Mouse (Mus musculus): ENCODE measurements around the gene Nr1i3. TPM values are rescaled to one million over a fixed set of nuclear protein-coding genes. Genes with fewer than 3 reads are reported as not detected.

Gene Nr1i3
- total RNA-seq (2021), result not detected
- long read RNA-seq, experiment 1, result 0 reads
- long read RNA-seq, experiment 2, result 0 reads

DNA sequence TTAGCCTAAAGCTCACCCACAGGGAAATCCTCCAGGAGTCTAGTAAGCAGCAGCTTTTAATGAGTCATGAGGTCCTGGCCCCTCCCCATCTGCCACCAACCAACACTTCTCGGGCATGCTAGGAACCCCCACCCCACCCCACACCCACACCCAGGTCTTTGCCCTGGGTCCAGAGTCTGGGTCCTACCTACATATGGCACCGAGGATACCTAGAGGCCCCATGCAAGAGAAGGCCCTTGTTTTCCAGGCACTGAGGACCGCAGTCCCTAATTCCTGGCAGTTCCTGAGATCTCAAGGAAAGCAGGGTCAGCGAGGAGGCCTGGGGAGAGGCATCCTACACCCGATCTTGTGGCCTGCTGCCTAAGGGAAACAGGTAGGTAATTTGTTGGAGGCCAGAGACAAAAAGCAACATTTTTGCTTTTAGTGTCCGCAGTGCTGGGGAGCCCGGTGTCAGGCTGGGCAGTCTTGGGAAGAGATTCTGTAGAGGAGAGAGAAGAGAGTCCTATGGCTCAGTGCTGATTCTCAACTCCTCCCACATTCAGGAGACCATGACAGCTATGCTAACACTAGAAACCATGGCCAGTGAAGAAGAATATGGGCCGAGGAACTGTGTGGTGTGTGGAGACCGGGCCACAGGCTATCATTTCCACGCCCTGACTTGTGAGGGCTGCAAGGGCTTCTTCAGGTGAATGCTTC is at the start of gene Nr1i3:
Gene Nr1i3, plus strand, starts transcription at position 170 of the 696 bp plus-strand sequence.
- intact Hi-C loops (cut with DNase I), result no loop called here

DNA sequence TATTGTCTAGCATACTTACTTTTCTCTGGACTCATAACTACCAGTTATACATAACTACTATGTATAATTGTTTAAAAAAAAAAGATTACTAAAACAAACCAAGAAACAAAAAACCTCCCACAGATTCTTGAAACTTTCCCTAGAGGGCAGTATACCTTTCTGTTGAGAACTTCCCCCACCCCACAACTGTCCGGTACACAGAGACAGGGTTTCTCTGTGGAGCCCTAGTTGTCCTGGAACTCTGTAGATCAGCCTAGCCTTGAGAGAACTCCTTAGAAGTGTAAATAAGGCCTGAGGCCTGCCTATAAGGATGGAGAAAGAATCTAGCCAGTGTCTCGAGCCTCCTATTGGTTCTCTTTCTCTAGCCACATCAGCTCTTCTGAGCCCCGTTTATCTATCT is 49.5 kb upstream of the Nr1i3 start:
- intact Hi-C loops (cut with DNase I), result loop anchor here (2.0 kb wide), 1 partner anchor 57 kb away; no protein-coding TSS in a partner anchor
- DNase-seq, result no peak

More for the DNA sequence above, at the start of gene Nr1i3:
- no peak for DNase-seq

GRCm38 (mm10) chr1:171165629-171166345 is 48.0 kb upstream of the Nr1i3 start:
- no peak for DNase-seq
- intact Hi-C loops (cut with DNase I), result loop anchor here (2.0 kb wide), 1 partner anchor 55 kb away; no protein-coding TSS in a partner anchor

DNA sequence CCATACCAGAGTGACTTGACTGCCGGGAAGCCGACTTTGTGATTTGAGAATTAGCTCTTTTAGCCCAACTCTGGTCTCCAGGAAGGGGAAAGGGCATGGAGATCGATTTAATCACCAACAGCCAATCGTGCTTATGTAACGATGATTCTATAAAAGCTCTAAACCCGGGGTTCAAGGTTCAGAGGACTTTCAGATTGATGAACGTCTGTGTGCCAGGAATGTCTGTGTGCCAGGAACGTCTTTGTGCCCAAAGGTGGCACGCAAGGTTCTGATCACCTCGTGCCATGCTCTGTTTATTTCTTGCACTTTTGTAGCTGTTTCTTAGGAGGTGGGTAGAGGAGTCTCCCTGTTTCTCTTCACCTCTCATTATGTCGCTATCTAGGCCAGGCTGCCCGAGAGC is 44.9 kb upstream of the Nr1i3 start:
- intact Hi-C loops (cut with DNase I), result no loop called here
- DNase-seq, result no peak

- intact Hi-C loops (cut with DNase I), result no loop called here
Observed at GRCm38 (mm10) chr1:171169913-171170312, 43.9 kb upstream of the Nr1i3 start.

GRCm38 (mm10) chr1:171171138-171171537 is 42.6 kb upstream of the Nr1i3 start:
- intact Hi-C loops (cut with DNase I), result no loop called here
- DNase-seq, result no peak

More at GRCm38 (mm10) chr1:171169913-171170312, 43.9 kb upstream of the Nr1i3 start:
- no peak for DNase-seq

DNA sequence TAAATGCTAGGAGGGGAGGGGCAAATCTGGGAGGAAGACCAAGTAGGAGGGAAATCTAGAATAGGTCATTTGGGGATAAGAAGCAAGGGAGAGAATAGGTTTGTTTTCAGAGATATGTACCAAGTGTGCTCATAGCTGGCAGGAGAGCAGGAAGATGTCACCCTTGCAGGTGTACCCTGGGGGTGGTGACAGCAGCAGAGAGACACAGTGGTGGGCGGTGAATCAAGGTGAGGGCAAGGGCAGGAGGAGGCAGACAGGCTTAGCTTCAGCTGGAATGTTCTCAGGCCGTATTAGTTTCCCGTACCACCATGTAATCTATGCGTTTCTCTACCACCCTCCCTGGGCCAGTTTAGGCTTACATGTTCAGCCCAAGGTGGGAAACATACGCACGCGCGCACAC is 41.0 kb upstream of the Nr1i3 start:
- intact Hi-C loops (cut with DNase I), result no loop called here
- no peak for DNase-seq

GRCm38 (mm10) chr1:171179487-171180171 is 34.1 kb upstream of the Nr1i3 start:
- no peak for DNase-seq
- intact Hi-C loops (cut with DNase I), result no loop called here

GRCm38 (mm10) chr1:171183025-171183424 is 30.7 kb upstream of the Nr1i3 start:
- intact Hi-C loops (cut with DNase I), result no loop called here

GRCm38 (mm10) chr1:171183620-171184019 is 30.1 kb upstream of the Nr1i3 start:
- peak in 1 of 2 experiments; percentile 29 for DNase-seq
- intact Hi-C loops (cut with DNase I), result no loop called here

More at GRCm38 (mm10) chr1:171183025-171183424, 30.7 kb upstream of the Nr1i3 start:
- no peak for DNase-seq

GRCm38 (mm10) chr1:171184314-171184713 is 29.5 kb upstream of the Nr1i3 start:
- DNase-seq, result no peak
- intact Hi-C loops (cut with DNase I), result no loop called here

DNA sequence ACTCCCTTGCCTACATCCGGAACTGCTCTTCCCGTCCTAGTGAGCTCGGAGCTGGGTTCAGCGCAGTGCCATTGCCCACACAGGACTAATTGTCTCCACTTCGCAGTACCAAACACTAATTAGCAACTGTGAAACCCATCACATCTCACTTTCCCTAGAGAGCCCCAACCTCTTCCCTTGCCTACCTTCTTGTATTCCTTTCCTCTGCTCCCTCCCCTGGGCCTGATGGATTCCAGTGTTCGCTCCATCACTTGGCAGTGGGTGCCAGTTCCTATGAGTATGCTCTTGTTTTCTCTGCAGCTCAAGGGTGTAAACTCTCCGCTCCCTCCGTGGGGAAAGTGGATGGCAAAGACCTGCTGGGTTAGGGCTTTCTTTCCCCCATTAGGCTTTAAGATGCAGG is 28.1 kb upstream of the Nr1i3 start:
- DNase-seq, result no peak
- intact Hi-C loops (cut with DNase I), result no loop called here

- intact Hi-C loops (cut with DNase I), result no loop called here
- DNase-seq, result no peak
Observed at GRCm38 (mm10) chr1:171187851-171188700, 25.7 kb upstream of the Nr1i3 start.

GRCm38 (mm10) chr1:171189046-171189445 is 24.7 kb upstream of the Nr1i3 start:
- no peak for DNase-seq
- intact Hi-C loops (cut with DNase I), result no loop called here

DNA sequence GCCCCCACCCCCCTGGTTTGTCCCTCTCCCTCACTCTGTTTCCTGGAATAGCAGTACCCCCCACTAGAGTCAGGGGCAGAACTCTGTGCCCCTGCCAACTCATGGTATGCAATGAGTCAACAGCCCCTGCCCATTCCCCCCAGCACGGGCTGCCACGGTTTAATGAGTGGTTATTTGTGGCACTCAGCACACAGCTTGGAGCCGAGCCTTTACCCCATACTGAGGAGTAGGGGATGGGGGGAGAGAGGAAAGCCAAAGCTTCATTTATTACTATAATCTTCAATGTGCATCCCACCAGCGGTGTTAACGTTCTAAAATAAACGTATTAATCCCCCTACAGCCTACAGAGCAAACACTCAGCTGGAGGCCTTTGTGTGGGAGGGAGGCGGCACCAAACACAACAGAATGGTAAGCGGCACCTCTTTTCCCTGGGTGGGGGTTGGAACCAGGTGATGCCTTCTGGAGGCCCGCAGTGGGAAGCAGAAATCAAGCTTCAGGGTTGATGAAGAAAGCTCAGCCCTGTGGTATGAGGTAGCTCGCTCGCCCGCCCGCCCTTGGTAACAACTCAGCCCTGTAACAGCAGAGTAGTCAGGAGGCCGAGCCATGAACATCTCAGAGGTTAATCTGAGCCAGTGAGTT is 24.2 kb upstream of the Nr1i3 start:
- intact Hi-C loops (cut with DNase I), result no loop called here
- no peak for DNase-seq

DNA sequence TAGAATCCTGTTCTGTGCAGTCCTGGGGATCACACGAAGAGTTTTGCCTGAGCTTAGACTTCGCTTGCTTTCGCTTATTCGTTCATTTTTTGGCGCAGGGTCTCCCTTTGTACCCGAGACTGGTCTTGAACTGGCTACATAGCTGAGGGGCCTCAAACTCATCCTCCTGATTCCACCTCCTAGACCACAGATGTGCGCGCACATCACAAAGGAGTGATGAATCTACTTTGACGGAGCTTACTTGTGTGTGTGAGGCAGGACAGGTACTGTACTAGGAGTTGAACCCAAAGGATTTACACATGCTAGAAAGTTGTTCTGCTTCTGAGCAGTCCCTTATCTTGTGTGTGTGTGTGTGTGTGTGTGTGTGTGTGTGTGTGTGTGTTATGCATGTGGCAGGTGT is 22.9 kb upstream of the Nr1i3 start:
- intact Hi-C loops (cut with DNase I), result no loop called here
- DNase-seq, result no peak

DNA sequence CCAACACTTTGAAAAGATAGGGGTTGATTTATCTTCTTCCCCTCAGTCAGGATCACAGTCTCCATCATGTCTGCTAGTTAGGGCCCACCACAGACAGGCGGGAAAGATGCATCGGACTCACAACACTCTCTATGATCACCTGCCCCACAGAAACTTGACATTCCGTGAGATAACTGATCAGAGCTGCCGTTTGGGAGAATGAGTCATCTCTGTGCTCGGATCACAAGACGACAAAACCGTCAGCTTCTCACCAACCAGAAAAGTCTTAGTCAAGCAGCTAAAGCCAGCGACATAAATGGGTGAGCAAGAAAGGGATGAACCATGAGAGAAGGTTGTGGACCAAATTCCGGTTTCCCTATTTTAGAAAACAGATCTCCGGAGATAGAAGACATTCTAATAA is 21.5 kb upstream of the Nr1i3 start:
- intact Hi-C loops (cut with DNase I), result no loop called here
- no peak for DNase-seq

DNA sequence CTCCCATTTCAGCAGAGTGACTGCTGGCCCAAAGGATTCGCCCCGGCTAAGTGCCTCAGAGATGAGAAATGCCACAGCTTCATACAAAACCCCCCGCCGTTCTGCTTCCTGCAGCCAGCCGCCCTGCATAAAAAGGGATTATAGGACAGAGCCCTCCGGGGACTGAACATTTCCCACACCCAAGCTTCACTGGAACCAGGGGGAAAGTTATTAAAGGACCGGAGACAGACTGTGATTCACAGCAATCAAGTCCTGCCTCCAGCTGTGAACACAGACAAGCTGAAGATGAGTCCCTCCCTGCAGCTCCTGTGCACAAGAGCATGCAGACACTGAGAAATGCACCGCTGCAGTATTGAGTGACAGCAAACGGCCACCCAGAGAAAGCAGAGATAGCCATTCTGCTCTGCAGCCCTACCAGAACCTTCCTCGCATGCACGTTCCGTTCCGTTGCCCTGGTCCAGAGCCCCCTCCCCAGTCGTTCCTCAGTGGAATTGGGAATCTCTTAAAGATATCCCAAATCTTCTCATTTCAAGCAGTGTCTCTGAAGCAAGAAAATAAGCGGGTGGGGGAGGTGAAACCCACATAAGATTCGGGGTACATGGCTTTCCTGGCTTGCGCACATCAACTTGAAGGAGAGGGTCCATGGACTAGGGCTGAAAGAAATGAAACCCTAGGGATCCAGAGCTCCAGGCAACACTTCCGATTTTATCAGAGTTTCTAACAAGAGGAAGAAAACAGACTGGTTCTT is 20.5 kb upstream of the Nr1i3 start:
- intact Hi-C loops (cut with DNase I), result no loop called here
- no peak for DNase-seq
